In genomic region chr12:112038441-112038840, GRCm38 (mm10) we compare ENCODE assay signal across 37 mouse cellular contexts. TPM values are rescaled to one million over a fixed set of nuclear protein-coding genes. Genes with fewer than 3 reads are reported as not detected.
"Had no signal": no experiment of that assay in that cellular context is flagged by ENCODE, and none has a peak within 500 bp of the region (broad histone marks: within the 10 kb centered on the region; RNA-seq: fewer than 3 reads in every experiment).

No protein-coding gene starts in this region.

- ATAC-seq: liver, embryonic 12.5 days; liver, postnatal 0 days; lung, postnatal 0 days; midbrain, embryonic 13.5 days; midbrain, embryonic 15.5 days; midbrain, embryonic 16.5 days had no signal

- H3K4me3 ChIP-seq: left cerebral cortex, adult 2 months; limb, embryonic 10.5 days; limb, embryonic 12.5 days; limb, embryonic 13.5 days; limb, embryonic 15.5 days; liver, embryonic 12.5 days; liver, embryonic 13.5 days; liver, embryonic 15.5 days; lung, embryonic 15.5 days; megakaryocyte, embryonic 14.5 days; midbrain, embryonic 10.5 days; midbrain, embryonic 12.5 days; midbrain, embryonic 13.5 days; midbrain, embryonic 15.5 days; myocyte had no signal

- H3K27me3 ChIP-seq: limb, embryonic 12.5 days; limb, embryonic 13.5 days; limb, embryonic 15.5 days; liver, embryonic 13.5 days; liver, embryonic 15.5 days; lung, embryonic 15.5 days; midbrain, embryonic 12.5 days; midbrain, embryonic 13.5 days; midbrain, embryonic 15.5 days had no signal

- H3K4me2 ChIP-seq: limb, embryonic 12.5 days; limb, embryonic 13.5 days; limb, embryonic 15.5 days; liver, embryonic 11.5 days; liver, embryonic 12.5 days; liver, embryonic 13.5 days; liver, embryonic 15.5 days; lung, embryonic 14.5 days; lung, embryonic 15.5 days; midbrain, embryonic 11.5 days; midbrain, embryonic 12.5 days; midbrain, embryonic 13.5 days; midbrain, embryonic 15.5 days had no signal

- H3K4me1 ChIP-seq: limb, embryonic 12.5 days; limb, embryonic 13.5 days; limb, embryonic 15.5 days; liver, embryonic 12.5 days; liver, embryonic 13.5 days; liver, embryonic 15.5 days; lung, embryonic 15.5 days; midbrain, embryonic 12.5 days; midbrain, embryonic 13.5 days; midbrain, embryonic 15.5 days had no signal

- DNase-seq: left cerebral cortex, postnatal 4 days; liver; liver, embryonic 13.5 days; liver, postnatal 0 days; lung, adult 18-20 months; lung, adult 2 months; lung, embryonic 14.5 days; lung, postnatal 10 days; lung, postnatal 14 days; lung, postnatal 36 days; lung, postnatal 4 days; midbrain, embryonic 14.5 days had no signal

- H3K9ac ChIP-seq: limb, embryonic 12.5 days; limb, embryonic 13.5 days; limb, embryonic 15.5 days; liver, embryonic 12.5 days; liver, embryonic 13.5 days; liver, embryonic 14.5 days; liver, embryonic 15.5 days; liver, postnatal 0 days; lung, embryonic 14.5 days; lung, embryonic 15.5 days; midbrain, embryonic 12.5 days; midbrain, embryonic 13.5 days; midbrain, embryonic 15.5 days had no signal

- H3K27ac ChIP-seq: left cerebral cortex, adult 2 months; limb, embryonic 10.5 days; limb, embryonic 12.5 days; limb, embryonic 13.5 days; limb, embryonic 15.5 days; liver, embryonic 12.5 days; liver, embryonic 13.5 days; liver, embryonic 14.5 days; liver, embryonic 15.5 days; lung, embryonic 15.5 days; macrophage; midbrain, embryonic 10.5 days; midbrain, embryonic 12.5 days; midbrain, embryonic 13.5 days; midbrain, embryonic 15.5 days had no signal

- H3K9me3 ChIP-seq: limb, embryonic 10.5 days; limb, embryonic 12.5 days; limb, embryonic 13.5 days; limb, embryonic 15.5 days; liver, embryonic 12.5 days; liver, embryonic 13.5 days; liver, embryonic 15.5 days; lung, embryonic 15.5 days; midbrain, embryonic 10.5 days; midbrain, embryonic 12.5 days; midbrain, embryonic 13.5 days; midbrain, embryonic 15.5 days had no signal

- H3K36me3 ChIP-seq: limb, embryonic 10.5 days; limb, embryonic 12.5 days; limb, embryonic 13.5 days; limb, embryonic 15.5 days; liver, embryonic 12.5 days; liver, embryonic 13.5 days; liver, embryonic 15.5 days; lung, embryonic 15.5 days; midbrain, embryonic 10.5 days; midbrain, embryonic 12.5 days; midbrain, embryonic 13.5 days; midbrain, embryonic 15.5 days had no signal

RNA-seq across cellular contexts. Expression of gene Rd3l, which starts 57.3 kb away (rescaled TPM):
- polyA plus RNA-seq: limb, embryonic 10.5 days; limb, embryonic 11.5 days; limb, embryonic 12.5 days; limb, embryonic 13.5 days; limb, embryonic 14.5 days; limb, embryonic 15.5 days; liver, adult 2 months; liver, embryonic 11.5 days; liver, embryonic 12.5 days; liver, embryonic 13.5 days; liver, embryonic 14.5 days; liver, embryonic 15.5 days; liver, postnatal 0 days; lung, adult 2 months; lung, embryonic 14.5 days; lung, embryonic 15.5 days; lung, embryonic 16.5 days; lung, postnatal 0 days; macrophage; midbrain, embryonic 10.5 days; midbrain, embryonic 11.5 days; midbrain, embryonic 12.5 days; midbrain, embryonic 13.5 days; midbrain, embryonic 14.5 days; midbrain, embryonic 15.5 days; midbrain, embryonic 16.5 days; midbrain, postnatal 0 days; myocyte had no signal
